Mouse (Mus musculus) midbrain, embryonic 15.5 days (tissue): ENCODE results near the gene Cdk9. TPM values are rescaled to one million over a fixed set of nuclear protein-coding genes. Genes with fewer than 3 reads are reported as not detected.

Experiments
- ATAC-seq: fragments of 200-750 bp; cut with Nextera tagmentation; replicated peaks from 2 replicates; pipeline ENCODE4 v1.8.0; 2017; ENCODE audit warnings: moderate TSS enrichment
- H3K27ac ChIP-seq: fragments of 300-500 bp; sonication (generic); 2 replicates; pipeline ENCODE4 v1.5.1; 2015; ENCODE audit warnings: mild to moderate bottlenecking, inconsistent platforms
- H3K27me3 ChIP-seq: fragments of 300-500 bp; sonication (generic); replicated peaks from 2 replicates; pipeline ENCODE4 v1.6.1; 2015; ENCODE audit warnings: inconsistent platforms
- H3K36me3 ChIP-seq: fragments of 300-500 bp; sonication (generic); replicated peaks from 2 replicates; pipeline ENCODE4 v1.6.1; 2015; ENCODE audit warnings: inconsistent platforms
- H3K4me1 ChIP-seq: fragments of 300-500 bp; sonication (generic); 2 replicates; pipeline ENCODE4 v1.6.1; 2015; ENCODE audit warnings: inconsistent platforms
- H3K4me2 ChIP-seq: fragments of 300-500 bp; sonication (generic); 2 replicates; pipeline ENCODE4 v1.6.1; 2015; ENCODE audit warnings: inconsistent platforms, mild to moderate bottlenecking, moderate library complexity
- H3K4me3 ChIP-seq: fragments of 300-500 bp; sonication (generic); 2 replicates; pipeline ENCODE4 v1.5.1; 2015; ENCODE audit warnings: mild to moderate bottlenecking, inconsistent platforms
- H3K9ac ChIP-seq: fragments of 300-500 bp; sonication (generic); 2 replicates; pipeline ENCODE4 v1.6.1; 2015; ENCODE audit warnings: mild to moderate bottlenecking, inconsistent platforms
- H3K9me3 ChIP-seq: fragments of 300-500 bp; sonication (generic); 2 replicates; pipeline ENCODE4 v1.6.1; 2016; ENCODE audit warnings: inconsistent platforms
- WGBS: fragments of 180-500 bp; shearing (Covaris S2); methylation state at CpG from one replicate; pipeline ENCODE4 v1.1.7; 2015; ENCODE audit warnings: mixed read lengths; 5-methylcytosine and 5-hydroxymethylcytosine counted together
- polyA plus RNA-seq: library from polyadenylated mRNA; unstranded; fragments of >200 nt; fragmentation: Nextera tagmentation; extraction: Ambion mirVana; gene quantifications from 2 replicates; pipeline ENCODE4 v1.2.1, GENCODE M21; 2015

The Cdk9 gene
- polyA plus RNA-seq, 1 experiment from 2014 or later = 73.5 TPM

DNA sequence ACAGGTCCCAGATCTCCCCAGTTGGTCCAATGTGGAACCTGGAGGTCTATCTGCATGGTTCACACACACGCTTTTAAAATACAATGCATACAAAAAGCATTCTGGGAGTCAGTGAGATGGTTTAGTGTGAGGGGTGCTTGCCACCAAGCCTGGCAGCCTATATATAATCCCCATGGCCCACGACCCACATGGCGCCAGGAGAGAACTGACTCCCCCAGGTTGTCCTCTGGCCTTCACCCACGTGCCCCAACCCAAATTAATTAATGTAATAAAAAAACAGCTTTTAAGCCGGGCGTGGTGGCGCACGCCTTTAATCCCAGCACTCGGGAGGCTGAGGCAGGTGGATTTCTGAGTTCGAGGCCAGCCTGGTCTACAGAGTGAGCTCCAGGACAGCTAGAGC is 29.2 kb downstream of the Cdk9 start:
- WGBS = 90% methylated on average over 10 of the region's 10 CpGs
- Histone ChIP-seq H3K27ac (no peak overlapping the region), H3K9me3 (no peaks in the 10 kb centered on the region), H3K4me3 (no peak overlapping the region), H3K9ac (no peak overlapping the region), H3K4me1 (no peaks in the 10 kb centered on the region), H3K27me3 (no peaks in the 10 kb centered on the region), H3K4me2 (no peak overlapping the region), H3K36me3 (peaks cover 29% of the 10 kb centered on the region; the same call in 1 of the 2 replicates)
- ATAC-seq = no peak

DNA sequence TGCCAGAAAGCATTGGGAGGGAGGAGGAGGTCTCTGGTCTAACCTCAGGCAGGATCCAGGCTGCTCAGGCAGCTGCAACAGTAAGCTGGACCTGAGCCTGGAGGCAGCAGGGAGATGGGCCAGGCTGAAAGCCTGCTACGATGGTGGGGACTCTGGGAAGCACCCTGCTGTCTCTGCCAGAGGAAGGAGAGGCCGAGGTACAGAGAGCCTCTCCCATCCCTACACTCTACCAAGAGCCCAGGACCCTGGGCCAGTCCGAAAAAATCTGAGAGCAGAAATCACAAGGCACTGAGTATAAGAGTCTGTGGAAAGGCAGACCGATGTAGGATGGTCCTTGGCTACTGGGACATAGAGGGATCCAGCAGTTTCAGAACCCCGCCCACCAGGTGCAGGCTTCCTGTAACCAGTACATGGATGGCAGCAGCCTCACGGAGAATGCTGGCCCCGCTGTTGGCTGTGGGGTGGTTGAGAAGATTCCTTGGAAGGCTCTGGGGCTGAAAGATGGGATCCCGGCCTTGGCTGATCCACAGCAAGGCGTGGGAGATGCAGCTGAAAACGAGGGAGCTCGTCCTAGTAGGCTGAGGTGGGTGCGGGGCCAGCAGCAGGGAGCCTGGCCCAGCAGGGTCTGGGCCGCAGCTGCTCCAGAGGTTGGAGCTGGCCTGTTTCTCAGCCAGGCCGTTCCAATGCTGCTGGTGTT is 30.0 kb downstream of the Cdk9 start:
- no peak overlapping the region for H3K27ac ChIP-seq
- no peaks in the 10 kb centered on the region for H3K27me3 ChIP-seq
- no peaks in the 10 kb centered on the region for H3K9me3 ChIP-seq
- ATAC-seq = no peak
- no peak overlapping the region for H3K4me3 ChIP-seq
- H3K9ac ChIP-seq = no peak overlapping the region
- no peaks in the 10 kb centered on the region for H3K4me1 ChIP-seq
- peaks cover 29% of the 10 kb centered on the region; the same call in 1 of the 2 replicates for H3K36me3 ChIP-seq
- no peak overlapping the region for H3K4me2 ChIP-seq
- 79% methylated on average over 14 of the region's 14 CpGs for WGBS

DNA sequence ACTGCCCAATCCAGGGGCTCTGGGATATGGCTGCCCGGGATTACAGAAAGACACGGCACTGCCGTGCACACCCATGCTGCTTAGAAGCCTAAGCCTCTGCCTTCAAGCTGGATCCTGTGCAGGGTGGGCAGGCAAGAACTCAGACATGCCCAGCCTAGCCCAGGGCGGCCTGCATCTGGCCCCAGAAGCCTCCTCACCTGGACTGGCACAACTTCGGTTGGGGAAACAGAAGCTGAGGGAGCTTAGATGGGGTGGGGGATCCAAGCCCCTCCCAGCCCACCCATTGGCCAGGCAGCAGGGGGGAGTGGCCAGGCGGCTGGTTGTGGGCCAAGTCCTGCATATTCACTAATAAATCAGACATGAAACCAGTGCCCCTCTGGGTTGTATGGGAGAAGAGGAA is 31.1 kb downstream of the Cdk9 start:
- no peak overlapping the region for H3K9ac ChIP-seq
- no peak overlapping the region for H3K27ac ChIP-seq
- 63% methylated on average over 6 of the region's 6 CpGs for WGBS
- no peaks in the 10 kb centered on the region for H3K27me3 ChIP-seq
- ATAC-seq = no peak
- peaks cover 22% of the 10 kb centered on the region; the same call in 1 of the 2 replicates for H3K36me3 ChIP-seq
- H3K4me3 ChIP-seq = no peak overlapping the region
- H3K4me2 ChIP-seq = no peak overlapping the region
- H3K9me3 ChIP-seq = no peaks in the 10 kb centered on the region
- H3K4me1 ChIP-seq = no peaks in the 10 kb centered on the region

DNA sequence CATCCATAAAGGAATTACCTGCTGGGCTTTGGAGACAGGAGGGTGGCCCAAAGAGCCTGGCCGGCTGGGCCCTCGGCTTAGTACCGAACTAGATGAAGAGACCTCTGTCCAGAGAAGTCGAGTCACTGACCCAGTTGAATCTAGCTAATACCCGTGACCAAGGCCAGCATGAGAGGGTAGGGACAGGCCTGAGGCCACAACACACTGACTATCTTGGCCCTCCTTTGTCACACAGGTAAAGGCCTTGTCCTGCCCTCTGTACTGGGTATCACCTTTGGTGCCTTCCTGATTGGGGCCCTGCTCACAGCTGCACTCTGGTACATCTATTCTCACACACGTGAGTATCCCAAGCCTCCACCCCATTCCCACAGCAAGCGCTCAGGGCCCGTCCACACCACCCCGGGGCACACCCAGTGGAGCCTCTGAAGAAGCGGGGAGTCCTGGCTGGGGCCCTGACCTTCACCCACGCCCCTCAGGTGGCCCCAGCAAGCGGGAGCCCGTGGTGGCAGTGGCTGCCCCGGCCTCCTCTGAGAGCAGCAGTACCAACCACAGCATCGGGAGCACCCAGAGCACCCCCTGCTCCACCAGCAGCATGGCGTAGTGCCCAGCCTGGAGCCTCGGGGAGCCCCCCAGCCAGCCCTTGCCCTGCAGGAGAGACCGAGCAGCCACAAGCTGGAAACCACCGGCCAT is 31.8 kb downstream of the Cdk9 start:
- H3K9me3 ChIP-seq = no peaks in the 10 kb centered on the region
- no peak overlapping the region for H3K9ac ChIP-seq
- H3K4me3 ChIP-seq = no peak overlapping the region
- no peak overlapping the region for H3K27ac ChIP-seq
- peaks cover 16% of the 10 kb centered on the region; the same call in 1 of the 2 replicates for H3K36me3 ChIP-seq
- ATAC-seq = no peak
- no peaks in the 10 kb centered on the region for H3K4me1 ChIP-seq
- H3K27me3 ChIP-seq = no peaks in the 10 kb centered on the region
- H3K4me2 ChIP-seq = no peak overlapping the region
- WGBS = 83% methylated on average over 19 of the region's 19 CpGs

DNA sequence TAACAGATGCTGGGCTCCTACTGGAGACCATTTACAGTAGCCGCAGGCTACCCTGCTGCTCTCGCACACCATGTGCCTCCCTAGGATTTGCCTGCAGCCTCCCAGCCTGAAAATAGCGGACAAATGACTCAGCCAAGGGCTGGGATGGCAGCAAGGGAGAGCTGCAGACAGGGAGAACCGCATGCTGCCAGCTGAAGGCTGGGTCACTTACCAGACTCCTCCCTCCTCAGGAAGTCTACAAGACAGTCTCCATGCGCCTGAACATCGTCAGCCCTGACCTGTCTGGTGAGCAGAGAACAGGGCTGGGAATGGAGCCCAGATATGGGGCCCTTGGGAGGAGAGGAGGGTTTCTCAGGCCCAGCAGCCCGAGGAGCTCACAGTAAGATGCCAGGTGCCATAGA is 32.8 kb downstream of the Cdk9 start:
- Histone ChIP-seq H3K27me3 (no peaks in the 10 kb centered on the region), H3K9ac (no peak overlapping the region), H3K4me1 (no peaks in the 10 kb centered on the region), H3K27ac (no peak overlapping the region), H3K9me3 (no peaks in the 10 kb centered on the region), H3K4me3 (no peak overlapping the region), H3K4me2 (no peak overlapping the region), H3K36me3 (peaks cover 9% of the 10 kb centered on the region; the same call in 1 of the 2 replicates)
- 59% methylated on average over 7 of the region's 7 CpGs for WGBS
- ATAC-seq = no peak

DNA sequence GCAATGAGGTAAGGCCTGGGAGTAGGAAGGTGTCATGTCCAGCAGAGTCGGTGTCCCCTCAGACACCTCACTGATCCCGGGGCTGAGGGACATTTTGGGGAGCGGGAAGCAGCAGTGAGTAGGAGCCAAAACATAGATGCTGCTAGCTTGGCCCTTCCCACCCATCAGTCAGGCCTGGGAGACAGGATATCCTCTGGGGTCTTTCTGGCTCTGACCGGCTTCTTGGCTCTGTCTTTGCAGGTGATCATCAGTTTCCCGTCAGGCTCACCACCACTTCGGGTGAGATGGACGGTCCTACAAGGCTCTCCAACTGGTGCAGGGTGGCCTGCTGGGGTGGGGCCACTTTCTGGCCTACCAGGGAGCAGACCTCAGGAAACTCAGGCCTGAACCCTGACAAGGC is 35.2 kb downstream of the Cdk9 start:
- no peaks in the 10 kb centered on the region for H3K9me3 ChIP-seq
- 94% methylated on average over 7 of the region's 7 CpGs for WGBS
- no peak overlapping the region for H3K4me3 ChIP-seq
- no peaks in the 10 kb centered on the region for H3K36me3 ChIP-seq
- no peak overlapping the region for H3K4me2 ChIP-seq
- ATAC-seq = no peak
- no peaks in the 10 kb centered on the region for H3K4me1 ChIP-seq
- H3K27ac ChIP-seq = no peak overlapping the region
- no peaks in the 10 kb centered on the region for H3K27me3 ChIP-seq
- H3K9ac ChIP-seq = no peak overlapping the region

DNA sequence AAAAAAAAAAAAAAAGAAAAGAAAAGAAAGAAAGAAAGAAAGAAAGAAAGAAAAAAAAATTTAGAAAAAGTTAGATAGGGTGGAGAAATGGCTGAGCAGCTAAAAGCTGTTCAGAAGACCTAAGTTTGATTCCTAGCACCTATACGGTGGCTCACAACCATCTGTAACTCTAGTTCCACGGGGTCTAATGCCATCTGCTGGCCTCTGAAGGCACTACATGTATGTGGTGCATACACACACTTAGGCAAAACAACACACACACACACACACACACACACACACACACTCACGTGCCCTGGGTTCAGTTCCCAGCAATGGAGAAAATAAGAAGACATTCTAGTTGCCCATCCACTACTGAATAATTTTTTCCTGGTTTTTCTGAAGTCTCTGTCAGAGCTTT is 36.1 kb downstream of the Cdk9 start:
- Histone ChIP-seq H3K4me3 (no peak overlapping the region), H3K9me3 (no peaks in the 10 kb centered on the region), H3K27ac (no peak overlapping the region), H3K27me3 (no peaks in the 10 kb centered on the region), H3K9ac (no peak overlapping the region), H3K4me1 (no peaks in the 10 kb centered on the region), H3K36me3 (no peaks in the 10 kb centered on the region), H3K4me2 (no peak overlapping the region)
- no peak for ATAC-seq
- 90% methylated on average over 3 of the region's 3 CpGs for WGBS

DNA sequence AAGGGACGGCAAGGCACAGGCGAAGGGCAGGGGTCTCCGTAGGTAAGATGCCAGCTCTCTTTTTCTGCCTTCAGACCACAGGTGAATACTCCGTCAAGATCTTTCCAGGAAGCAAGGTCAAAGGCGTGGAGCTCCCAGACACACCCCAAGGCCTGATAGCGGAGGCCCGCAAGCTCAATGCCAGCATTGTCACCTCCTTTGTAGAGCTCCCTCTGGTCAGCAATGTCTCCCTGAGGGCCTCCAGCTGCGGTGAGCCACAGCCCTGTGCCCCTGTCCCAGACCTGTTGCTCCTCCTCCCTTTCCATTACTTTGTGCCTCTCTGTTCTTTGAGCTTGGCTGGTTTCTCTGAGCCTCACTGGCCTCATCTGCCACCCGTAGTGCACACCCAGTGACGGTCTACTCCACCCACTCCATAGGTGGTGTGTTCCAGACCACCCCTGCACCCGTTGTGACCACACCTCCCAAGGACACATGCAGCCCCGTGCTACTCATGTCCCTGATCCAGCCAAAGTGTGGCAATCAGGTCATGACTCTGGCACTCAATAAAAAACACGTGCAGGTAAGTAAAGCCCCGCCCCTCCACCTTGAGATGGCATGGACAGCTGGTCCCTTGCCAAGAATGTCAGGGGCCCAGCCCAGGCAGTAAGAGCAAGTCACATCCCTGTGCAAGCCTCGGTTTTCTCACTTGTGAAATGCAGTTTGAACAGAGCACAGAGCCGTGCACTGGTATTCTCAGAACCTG is 39.5 kb downstream of the Cdk9 start:
- Histone ChIP-seq H3K27ac (no peak overlapping the region), H3K9me3 (no peaks in the 10 kb centered on the region), H3K27me3 (no peaks in the 10 kb centered on the region), H3K4me1 (no peaks in the 10 kb centered on the region), H3K4me2 (no peak overlapping the region), H3K4me3 (no peak overlapping the region), H3K36me3 (no peaks in the 10 kb centered on the region), H3K9ac (no peak overlapping the region)
- ATAC-seq = no peak
- 86% methylated on average over 16 of the region's 16 CpGs for WGBS

DNA sequence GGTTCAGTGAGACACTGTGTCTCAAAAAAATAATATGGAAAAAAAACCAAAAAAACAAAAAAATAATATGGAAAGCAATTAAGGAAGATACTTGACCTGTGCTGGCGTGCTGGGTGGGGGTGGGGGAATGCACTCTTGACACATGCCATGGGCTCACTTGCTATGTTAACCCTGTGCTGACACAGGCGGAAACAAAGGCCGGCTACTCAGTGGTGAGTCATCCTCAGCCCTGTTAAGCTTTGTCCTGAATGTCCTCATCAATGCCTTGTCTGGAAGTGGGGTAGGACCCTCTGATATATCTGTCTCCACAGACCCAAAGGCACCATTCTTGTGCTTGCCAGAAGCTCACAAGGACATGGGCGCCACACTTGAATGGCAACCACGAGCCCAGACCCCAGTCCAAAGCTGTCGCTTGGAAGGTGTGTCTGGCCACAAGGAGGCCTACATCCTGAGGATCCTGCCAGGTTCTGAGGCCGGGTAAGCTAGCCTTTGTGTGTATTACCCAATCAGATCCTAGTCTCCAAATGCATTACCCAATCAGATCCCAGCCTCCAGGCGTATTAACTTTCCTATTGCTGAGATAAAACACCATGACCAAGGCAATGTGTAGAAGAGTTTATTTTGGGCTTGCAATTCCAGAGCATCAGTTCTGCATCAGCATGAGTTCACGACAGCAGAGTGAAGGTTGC is 40.8 kb downstream of the Cdk9 start:
- Histone ChIP-seq H3K36me3 (no peaks in the 10 kb centered on the region), H3K27ac (no peak overlapping the region), H3K9ac (no peak overlapping the region), H3K9me3 (no peaks in the 10 kb centered on the region), H3K4me2 (no peak overlapping the region), H3K4me1 (no peaks in the 10 kb centered on the region), H3K27me3 (no peaks in the 10 kb centered on the region), H3K4me3 (no peak overlapping the region)
- no peak for ATAC-seq
- WGBS = 61% methylated on average over 9 of the region's 9 CpGs

DNA sequence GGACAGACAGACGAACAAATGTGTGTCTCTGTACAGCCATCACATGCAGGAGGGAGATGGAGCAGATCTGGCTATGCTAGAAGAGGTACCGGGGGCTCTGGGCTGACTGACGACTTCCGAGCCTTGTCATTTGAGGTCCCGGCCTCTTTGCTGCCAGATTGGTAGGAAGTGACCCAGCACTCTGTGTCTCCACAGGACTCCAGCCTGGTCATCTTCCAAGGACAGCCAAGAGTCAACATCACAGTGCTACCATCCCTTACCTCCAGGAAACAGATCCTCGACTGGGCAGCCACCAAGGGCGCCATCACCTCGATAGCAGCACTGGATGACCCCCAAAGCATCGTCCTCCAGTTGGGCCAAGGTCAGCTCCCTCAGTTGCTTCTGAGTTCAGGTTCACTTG is 41.7 kb downstream of the Cdk9 start:
- WGBS = 90% methylated on average over 9 of the region's 9 CpGs

DNA sequence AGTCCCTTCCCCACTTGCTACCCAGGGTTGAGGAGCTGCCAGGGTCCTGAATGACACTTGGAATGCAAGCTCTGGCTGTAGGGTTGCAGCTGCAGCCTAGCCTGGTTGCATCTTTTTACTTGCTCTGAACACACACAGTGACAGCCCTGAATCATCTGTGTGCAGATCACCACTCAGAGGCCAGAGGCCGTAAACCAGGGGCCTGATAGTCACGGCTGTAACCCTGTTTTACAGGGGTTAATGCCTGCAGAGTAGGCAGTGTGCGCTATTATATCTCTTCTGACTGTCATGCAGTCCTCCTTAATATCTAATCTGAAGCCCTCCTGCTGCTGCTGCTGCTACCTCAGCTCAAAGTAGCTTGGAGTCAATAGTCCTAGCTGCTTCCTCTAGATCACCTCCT is 43.0 kb downstream of the Cdk9 start:
- H3K4me3 ChIP-seq = no peak overlapping the region
- no peaks in the 10 kb centered on the region for H3K4me1 ChIP-seq
- H3K27me3 ChIP-seq = no peaks in the 10 kb centered on the region
- 86% methylated on average over 3 of the region's 3 CpGs for WGBS
- no peak overlapping the region for H3K9ac ChIP-seq
- H3K9me3 ChIP-seq = no peaks in the 10 kb centered on the region
- H3K27ac ChIP-seq = no peak overlapping the region
- no peaks in the 10 kb centered on the region for H3K36me3 ChIP-seq
- ATAC-seq = no peak
- no peak overlapping the region for H3K4me2 ChIP-seq

More for the DNA sequence above, 41.7 kb downstream of the Cdk9 start:
- H3K27ac ChIP-seq = no peak overlapping the region
- no peak overlapping the region for H3K4me2 ChIP-seq
- H3K4me3 ChIP-seq = no peak overlapping the region
- ATAC-seq = no peak
- no peaks in the 10 kb centered on the region for H3K9me3 ChIP-seq
- no peaks in the 10 kb centered on the region for H3K4me1 ChIP-seq
- no peaks in the 10 kb centered on the region for H3K36me3 ChIP-seq
- no peak overlapping the region for H3K9ac ChIP-seq
- no peaks in the 10 kb centered on the region for H3K27me3 ChIP-seq

DNA sequence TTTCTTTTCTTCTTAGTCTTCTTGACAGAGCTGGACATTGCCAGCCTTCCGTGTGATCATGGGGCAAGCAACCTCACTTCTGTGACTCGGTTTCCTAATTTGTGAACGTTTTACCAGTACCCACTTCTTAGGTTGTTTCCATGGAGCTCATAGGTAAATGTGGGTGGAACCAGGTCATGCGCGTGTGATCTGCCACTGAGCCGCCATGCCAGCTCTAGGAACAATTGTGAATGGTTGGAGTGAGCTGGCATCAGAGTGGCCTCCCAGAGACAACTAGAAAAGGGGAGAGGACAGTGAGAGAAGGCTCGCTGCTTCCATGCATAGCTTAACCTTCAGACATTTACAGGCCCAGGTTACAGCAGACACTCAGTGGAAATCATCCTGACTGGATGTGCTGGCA is 44.7 kb downstream of the Cdk9 start:
- Histone ChIP-seq H3K27me3 (no peaks in the 10 kb centered on the region), H3K36me3 (no peaks in the 10 kb centered on the region), H3K9ac (no peak overlapping the region), H3K4me1 (no peaks in the 10 kb centered on the region), H3K4me2 (no peak overlapping the region), H3K4me3 (no peak overlapping the region), H3K27ac (no peak overlapping the region), H3K9me3 (no peaks in the 10 kb centered on the region)
- no peak for ATAC-seq
- WGBS = 63% methylated on average over 7 of the region's 7 CpGs
